Mouse (Mus musculus) common myeloid progenitor, adult 5-6 weeks (primary cell): ENCODE data around the gene Cry1. TPM values are rescaled to one million over a fixed set of nuclear protein-coding genes. Genes with fewer than 3 reads are reported as not detected.

Source experiments
- ATAC-seq: replicated peaks from 2 replicates; pipeline ENCODE4 v1.8.0; 2016; ENCODE audit warnings: low read depth, mild to moderate bottlenecking, moderate TSS enrichment, inconsistent platforms; ENCODE audit not compliant: poor library complexity, severe bottlenecking
- total RNA-seq: library from RNA; stranded (forward); fragments of 200-1000, 187-1606 nt; gene quantifications from 2 replicates; pipeline ENCODE4 v1.2.3, GENCODE M21; 2017

Cry1 gene
- 15.9 and 17.6 TPM in 2 replicates for total RNA-seq

GRCm38 (mm10) chr10:85184964-85185608, at the start of gene Cry1:
Gene Cry1, minus strand, starts transcription at chr10:85185064.
- ATAC-seq: peak; percentile 70

GRCm38 (mm10) chr10:85221771-85222050, 36.8 kb upstream of the Cry1 start:
- no peak for ATAC-seq

DNA sequence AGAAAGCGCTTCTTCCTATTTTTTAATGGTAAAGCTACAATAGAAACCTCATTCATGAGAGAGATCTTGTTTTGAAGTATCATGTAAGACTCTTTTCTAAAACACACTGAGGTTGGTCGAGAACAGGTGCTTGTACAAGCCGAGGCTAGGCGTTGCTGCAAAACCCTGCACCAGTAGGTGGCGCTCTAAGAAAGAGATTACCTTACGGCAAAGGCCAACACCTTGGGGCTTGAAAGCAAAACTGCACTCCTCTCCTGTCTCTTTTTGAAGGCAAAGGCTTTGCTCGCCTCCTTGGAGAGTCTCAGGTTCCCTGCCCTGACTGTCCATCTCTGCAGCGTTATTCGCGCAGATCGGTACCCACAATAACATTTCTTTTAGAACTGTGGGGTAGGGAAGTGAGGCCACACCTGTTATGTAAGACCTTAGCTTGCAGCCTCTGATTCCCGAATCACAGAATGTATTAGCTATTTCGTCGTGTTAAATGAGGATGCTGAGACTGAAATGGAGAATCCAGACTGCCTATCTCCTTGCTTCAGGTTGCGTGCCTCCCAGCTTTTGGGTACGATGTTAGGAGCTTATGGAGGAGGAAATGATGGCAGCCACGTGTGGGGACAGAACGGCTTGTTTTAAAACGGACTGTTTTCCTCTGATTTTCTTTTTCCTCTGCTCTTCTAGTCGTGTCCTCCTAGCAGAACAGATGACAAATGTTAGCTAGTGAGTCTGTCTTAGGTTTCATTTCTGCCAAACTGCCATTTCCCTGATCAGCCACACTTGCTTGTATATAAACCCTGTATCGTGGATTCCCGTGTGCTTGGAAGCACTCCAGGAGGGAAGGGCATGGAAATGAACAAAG, 36.3 kb upstream of the Cry1 start:
- ATAC-seq: peak; percentile 89

- ATAC-seq: no peak
Observed at GRCm38 (mm10) chr10:85214847-85215246, 30.0 kb upstream of the Cry1 start.

GRCm38 (mm10) chr10:85211673-85212072, 26.8 kb upstream of the Cry1 start:
- no peak for ATAC-seq

- ATAC-seq: no peak
Observed at GRCm38 (mm10) chr10:85210125-85210524, 25.3 kb upstream of the Cry1 start.

DNA sequence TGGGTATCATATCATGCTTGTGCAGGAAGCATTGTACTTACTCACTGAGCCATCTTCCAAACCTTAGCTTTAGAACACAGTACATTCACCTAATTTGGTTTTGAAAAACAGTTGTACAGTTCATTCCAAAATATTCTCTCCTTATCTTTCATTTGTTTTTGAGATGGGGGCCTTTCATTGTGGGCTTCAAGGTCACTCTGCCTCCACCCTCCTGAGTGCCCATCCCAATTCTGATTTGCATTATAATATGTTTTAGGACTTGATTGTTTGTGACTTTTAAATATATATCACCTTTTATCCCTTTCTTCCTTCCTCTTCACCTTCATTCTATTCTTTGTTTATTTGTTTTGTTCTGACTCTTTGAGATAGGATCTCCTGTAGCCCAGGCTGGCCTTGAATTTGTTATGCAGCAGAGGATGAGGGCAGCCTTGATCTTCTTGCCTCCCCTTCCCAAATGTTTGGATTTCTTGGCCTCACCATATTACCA, 24.3 kb upstream of the Cry1 start:
- no peak for ATAC-seq

DNA sequence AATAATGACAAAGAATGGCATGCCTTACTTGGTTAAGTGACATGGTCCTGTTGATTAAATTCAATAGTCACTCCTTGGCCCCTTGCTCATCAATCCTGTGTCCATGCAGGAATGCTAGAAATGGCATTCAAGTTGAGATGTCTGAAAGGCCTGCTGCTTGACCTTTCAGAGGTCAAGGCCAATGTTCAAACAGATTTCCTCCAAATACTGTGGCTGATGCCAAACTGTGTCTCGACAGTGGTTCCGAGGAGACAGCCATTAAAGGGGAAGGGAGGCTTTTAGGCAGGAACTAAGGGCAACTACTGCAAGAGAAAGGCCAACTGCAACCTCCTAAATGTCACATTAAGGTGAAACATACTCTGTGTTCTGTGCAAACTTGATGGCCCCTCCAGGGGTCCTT, 20.5 kb upstream of the Cry1 start:
- no peak for ATAC-seq

GRCm38 (mm10) chr10:85204255-85204855, 19.5 kb upstream of the Cry1 start:
- no peak for ATAC-seq

- peak; percentile 96 for ATAC-seq
Observed at GRCm38 (mm10) chr10:85194528-85194927, 9.7 kb upstream of the Cry1 start.

DNA sequence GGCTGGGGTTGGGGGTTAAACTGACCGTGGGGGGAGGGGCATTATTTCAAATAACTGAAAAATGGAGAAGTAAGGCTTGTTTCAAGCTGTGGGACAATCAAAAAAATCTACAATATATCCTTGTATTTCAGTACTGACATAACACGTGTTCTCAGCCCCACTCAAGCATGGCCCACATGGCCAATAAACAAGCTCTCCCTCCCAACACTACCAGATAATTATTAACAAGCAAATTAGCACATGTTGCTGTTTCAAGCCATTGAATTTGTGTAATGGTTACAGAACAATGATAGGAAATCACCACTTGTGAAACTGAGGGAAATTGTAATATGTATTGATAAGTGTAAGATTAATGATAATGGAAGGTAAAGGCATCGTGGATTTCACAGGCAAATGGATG, 8.5 kb upstream of the Cry1 start:
- no peak for ATAC-seq

GRCm38 (mm10) chr10:85190652-85191051, 5.8 kb upstream of the Cry1 start:
- ATAC-seq: no peak

- no peak for ATAC-seq
Observed at GRCm38 (mm10) chr10:85189966-85190365, 5.1 kb upstream of the Cry1 start.

DNA sequence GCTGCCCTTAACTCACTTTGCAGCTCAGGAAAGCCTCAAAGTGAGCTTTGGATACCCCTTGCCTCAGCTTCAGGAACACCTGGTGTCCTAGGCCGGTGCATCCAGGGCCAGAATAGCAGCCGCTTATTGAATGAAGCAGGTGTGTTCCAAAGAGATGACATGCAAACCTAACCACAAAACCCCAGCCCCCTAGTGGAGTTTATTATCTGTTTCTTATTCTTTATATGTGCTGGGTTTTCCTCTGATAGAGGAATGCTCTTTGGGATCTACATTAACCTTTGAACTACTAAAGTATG, 1.6 kb upstream of the Cry1 start:
- ATAC-seq: no peak

- ATAC-seq: peak; percentile 9; the same call in 1 of the 2 replicates
Observed at GRCm38 (mm10) chr10:85185639-85186498, 1.0 kb upstream of the Cry1 start.

DNA sequence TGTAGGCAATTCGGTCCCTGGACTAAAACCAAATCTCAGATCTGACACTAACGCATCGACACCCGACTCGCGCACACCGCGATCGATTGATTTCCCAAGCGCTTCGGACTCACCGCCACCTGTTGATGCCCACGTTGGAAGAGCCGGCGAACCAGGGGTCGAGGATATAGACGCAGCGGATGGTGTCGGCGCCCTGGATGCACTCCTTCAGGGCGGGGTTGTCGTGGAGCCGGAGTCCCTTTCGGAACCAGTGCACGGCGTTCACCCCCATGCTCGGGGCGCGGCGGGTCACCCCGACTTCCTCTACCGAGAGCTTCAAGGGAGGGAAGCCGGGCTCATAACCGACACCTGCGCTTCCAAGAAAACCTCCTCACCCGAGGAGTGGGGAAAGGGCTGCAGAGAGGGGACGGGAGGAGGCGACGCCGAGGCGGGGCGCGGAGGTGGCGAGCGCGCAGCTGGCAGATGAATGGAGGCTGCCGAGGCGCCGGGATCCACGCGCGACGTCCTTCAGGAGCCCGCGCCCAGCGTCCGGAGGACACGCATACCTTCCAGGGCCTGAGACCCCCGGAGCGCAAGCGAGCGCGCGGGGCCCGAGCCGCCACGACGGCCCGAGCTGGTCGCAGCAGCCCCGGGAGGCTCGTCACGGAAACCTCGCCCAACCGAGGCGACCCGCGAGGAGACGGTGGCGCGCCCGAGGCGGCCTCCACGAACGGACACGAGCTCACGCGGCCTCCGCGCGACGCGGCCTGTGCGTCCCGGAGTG, 482 bp downstream of the Cry1 start:
- peak; percentile 17; the same call in 1 of the 2 replicates for ATAC-seq

DNA sequence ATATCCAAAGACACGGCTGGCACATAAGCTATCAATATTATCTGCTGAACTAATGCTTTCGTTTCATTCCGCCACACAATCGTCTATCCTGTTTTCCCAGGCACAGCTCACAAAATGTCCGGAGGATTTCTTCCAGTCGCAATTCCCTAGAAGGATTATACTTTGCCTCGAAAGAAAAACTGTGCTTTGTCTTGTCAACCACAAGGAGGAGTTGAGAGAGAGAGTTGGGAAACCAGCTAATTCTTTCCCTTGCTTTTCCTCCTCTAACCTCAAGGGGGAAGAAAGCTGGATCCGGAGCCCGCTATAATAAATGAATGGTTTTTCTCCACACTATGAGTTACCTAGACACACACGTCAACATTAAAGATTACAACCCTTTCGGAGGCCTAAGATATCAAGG, 1.2 kb downstream of the Cry1 start:
- peak; percentile 66 for ATAC-seq

- ATAC-seq: no peak
Observed at GRCm38 (mm10) chr10:85182766-85183165, 2.1 kb downstream of the Cry1 start.

GRCm38 (mm10) chr10:85176640-85177039, 8.2 kb downstream of the Cry1 start:
- no peak for ATAC-seq

DNA sequence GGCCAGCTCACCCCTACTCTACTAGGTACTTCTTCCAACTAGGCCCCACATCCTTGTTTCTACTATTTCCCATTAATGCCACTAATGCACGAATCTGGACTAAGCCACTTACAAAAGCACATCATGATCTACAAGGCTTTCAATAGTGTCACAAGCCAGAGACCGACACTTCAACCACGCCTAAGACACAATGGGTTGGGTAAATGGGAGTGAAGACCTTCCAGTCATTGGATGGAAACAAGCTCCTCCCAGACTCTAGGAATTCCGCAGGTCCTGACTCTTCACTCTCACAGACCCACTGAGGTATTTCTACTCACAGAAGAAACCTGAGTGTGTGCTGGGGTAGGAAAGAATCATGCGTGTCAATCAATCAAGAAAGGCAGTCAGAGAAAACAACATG, 19.6 kb downstream of the Cry1 start:
- no peak for ATAC-seq
